In genomic region chr15:41162793-41163192, GRCm38 (mm10) we compare ENCODE assay signal across 8 mouse cellular contexts.
A peak's percentile ranks its signal among the peaks of the same experiment; 100 is the strongest.
DNase-seq lines count a peak whose midpoint lies in the region; ATAC-seq lines count a peak whose summit lies in the region.

No protein-coding gene starts in this region.

- H3K36me3 ChIP-seq in kidney, embryonic 14.5 days (ENCODE audit: control insufficient read depth, insufficient read depth, low read length), result no peaks in the 10 kb centered on the region
- no peaks in the 10 kb centered on the region for H3K36me3 ChIP-seq in embryonic facial prominence, embryonic 12.5 days
- H3K36me3 ChIP-seq in hindbrain, embryonic 11.5 days (ENCODE audit: control insufficient read depth, insufficient read depth, low read length), result no peaks in the 10 kb centered on the region
- H3K36me3 ChIP-seq in midbrain, embryonic 11.5 days (ENCODE audit: control insufficient read depth, insufficient read depth, low read length), result no peaks in the 10 kb centered on the region

- no peak overlapping the region for H3K4me2 ChIP-seq in kidney, embryonic 14.5 days (replicated peaks; ENCODE audit: low read depth, low read length)
- peak overlapping the region; percentile 17; the same call in 1 of the 2 replicates for H3K4me2 ChIP-seq in embryonic facial prominence, embryonic 12.5 days (replicated peaks)
- no peak overlapping the region for H3K4me2 ChIP-seq in hindbrain, embryonic 11.5 days (replicated peaks; ENCODE audit: low read depth, low read length)
- H3K4me2 ChIP-seq in midbrain, embryonic 11.5 days, result no peak overlapping the region

- no peaks in the 10 kb centered on the region for H3K4me1 ChIP-seq in kidney, embryonic 14.5 days (ENCODE audit: control insufficient read depth, insufficient read depth, low read length)
- no peaks in the 10 kb centered on the region for H3K4me1 ChIP-seq in embryonic facial prominence, embryonic 12.5 days
- H3K4me1 ChIP-seq in hindbrain, embryonic 11.5 days (replicated peaks; ENCODE audit: control insufficient read depth, insufficient read depth, low read length), result no peaks in the 10 kb centered on the region
- no peaks in the 10 kb centered on the region for H3K4me1 ChIP-seq in midbrain, embryonic 11.5 days (ENCODE audit: control insufficient read depth, insufficient read depth, low read length)

- H3K4me3 ChIP-seq in kidney, embryonic 14.5 days (ENCODE audit: low read length), result no peak overlapping the region
- H3K4me3 ChIP-seq in embryonic facial prominence, embryonic 12.5 days, result no peak overlapping the region
- no peak overlapping the region for H3K4me3 ChIP-seq in hindbrain, embryonic 11.5 days (ENCODE audit: low read depth, low read length)
- no peak overlapping the region for H3K4me3 ChIP-seq in midbrain, embryonic 11.5 days (ENCODE audit: low read depth, low read length)

- H3K27ac ChIP-seq in kidney, embryonic 14.5 days (ENCODE audit: low read depth, low read length), result no peak overlapping the region
- no peak overlapping the region for H3K27ac ChIP-seq in embryonic facial prominence, embryonic 12.5 days
- H3K27ac ChIP-seq in hindbrain, embryonic 11.5 days (ENCODE audit: low read depth, low read length), result no peak overlapping the region
- H3K27ac ChIP-seq in midbrain, embryonic 11.5 days (ENCODE audit: low read depth, low read length), result no peak overlapping the region

- no peaks in the 10 kb centered on the region for H3K9me3 ChIP-seq in kidney, embryonic 14.5 days (ENCODE audit: control insufficient read depth, low read length)
- no peaks in the 10 kb centered on the region for H3K9me3 ChIP-seq in embryonic facial prominence, embryonic 12.5 days
- no peaks in the 10 kb centered on the region for H3K9me3 ChIP-seq in hindbrain, embryonic 11.5 days (ENCODE audit: control insufficient read depth, low read length)
- H3K9me3 ChIP-seq in midbrain, embryonic 11.5 days (ENCODE audit: control insufficient read depth, low read length), result no peaks in the 10 kb centered on the region

- 8% methylated on average over 8 of the region's 8 CpGs for WGBS in kidney, embryonic 14.5 days
- WGBS in embryonic facial prominence, embryonic 12.5 days, result 3% methylated on average over 8 of the region's 8 CpGs
- 9% methylated on average over 8 of the region's 8 CpGs for WGBS in hindbrain, embryonic 11.5 days
- 6% methylated on average over 8 of the region's 8 CpGs for WGBS in midbrain, embryonic 11.5 days

- DNase-seq in kidney, adult 11 months, result peak; percentile 30
- DNase-seq in hindbrain, embryonic 11.5 days (ENCODE audit: low spot score), result peak; percentile 74
- peak; percentile 17 to 56 for DNase-seq in layer of hippocampus, postnatal 25 days (ENCODE audit: extremely low spot score in 1 of 2, low spot score in 1 of 2)
- DNase-seq in midbrain, embryonic 11.5 days (ENCODE audit: low spot score, missing footprints), result peak; percentile 87
- DNase-seq in testis, postnatal 10 days (ENCODE audit: low spot score), result peak; percentile 65

- no peak overlapping the region for H3K9ac ChIP-seq in kidney, embryonic 14.5 days (ENCODE audit: low read depth, low read length)
- no peak overlapping the region for H3K9ac ChIP-seq in embryonic facial prominence, embryonic 12.5 days
- H3K9ac ChIP-seq in hindbrain, embryonic 11.5 days (ENCODE audit: low read depth, low read length), result no peak overlapping the region
- H3K9ac ChIP-seq in midbrain, embryonic 11.5 days (ENCODE audit: low read length), result no peak overlapping the region

- H3K27me3 ChIP-seq in kidney, embryonic 14.5 days (ENCODE audit: control insufficient read depth, insufficient read depth, low read length), result no peaks in the 10 kb centered on the region
- H3K27me3 ChIP-seq in embryonic facial prominence, embryonic 12.5 days, result no peaks in the 10 kb centered on the region
- no peaks in the 10 kb centered on the region for H3K27me3 ChIP-seq in hindbrain, embryonic 11.5 days (ENCODE audit: control insufficient read depth, insufficient read depth, low read length)
- no peaks in the 10 kb centered on the region for H3K27me3 ChIP-seq in midbrain, embryonic 11.5 days (ENCODE audit: control insufficient read depth, insufficient read depth, low read length)

- no peak for ATAC-seq in kidney, embryonic 14.5 days (ENCODE audit: low FRiP score, low TSS enrichment)
- ATAC-seq in activated CD4-positive, CD25-positive, alpha-beta regulatory T cell, adult 4 months, result peak; percentile 60
- ATAC-seq in embryonic facial prominence, embryonic 12.5 days (ENCODE audit: insufficient number of reproducible peaks, insufficient read depth, low FRiP score, low TSS enrichment), result no peak
- ATAC-seq in hindbrain, embryonic 11.5 days (ENCODE audit: low FRiP score), result peak; percentile 43; the same call in 1 of the 2 replicates
- peak; percentile 38; the same call in 1 of the 2 replicates for ATAC-seq in midbrain, embryonic 11.5 days (ENCODE audit: low FRiP score)

Comparison
In these comparisons a context has a peak if more than half of its experiments do, and no peak if none do; other contexts are left out.
1. DNase-seq: peak in every context shown above with its lines; median percentile 87 in midbrain, embryonic 11.5 days; 74 in hindbrain, embryonic 11.5 days; 65 in testis, postnatal 10 days; 36 in layer of hippocampus, postnatal 25 days; 30 in kidney, adult 11 months.
2. ATAC-seq: peak in activated CD4-positive, CD25-positive, alpha-beta regulatory T cell, adult 4 months (single experiment), hindbrain, embryonic 11.5 days (single experiment) and midbrain, embryonic 11.5 days (single experiment); none in kidney, embryonic 14.5 days (single experiment) and embryonic facial prominence, embryonic 12.5 days (single experiment).